ENCODE assay signal across 31 mouse cellular contexts in genomic region chrX:139333263-139333994, GRCm38 (mm10). TPM values are rescaled to one million over a fixed set of nuclear protein-coding genes. Genes with fewer than 3 reads are reported as not detected.
"Had no signal": no experiment of that assay in that cellular context is flagged by ENCODE, and none has a peak within 500 bp of the region (broad histone marks: within the 10 kb centered on the region; RNA-seq: fewer than 3 reads in every experiment).

Gene Trap1a (plus strand): TSS chrX:139333683.

- H3K9ac ChIP-seq: limb, embryonic 12.5 days; limb, embryonic 15.5 days; liver, embryonic 14.5 days; lung, embryonic 15.5 days; midbrain, embryonic 13.5 days; neural tube, embryonic 13.5 days had no signal

- H3K4me3 ChIP-seq: layer of hippocampus, adult 2 months; limb, embryonic 12.5 days; limb, embryonic 15.5 days; lung, embryonic 15.5 days; megakaryocyte, embryonic 14.5 days; midbrain, embryonic 10.5 days; midbrain, embryonic 13.5 days; myocyte; neural tube, embryonic 13.5 days had no signal

- H3K9me3 ChIP-seq: limb, embryonic 12.5 days; limb, embryonic 15.5 days; lung, embryonic 15.5 days; midbrain, embryonic 13.5 days; neural tube, embryonic 13.5 days had no signal

- H3K27ac ChIP-seq: kidney, postnatal 0 days; layer of hippocampus, adult 2 months; limb, embryonic 12.5 days; limb, embryonic 15.5 days; liver, embryonic 14.5 days; lung, embryonic 15.5 days; midbrain, embryonic 10.5 days; midbrain, embryonic 13.5 days; neural tube, embryonic 13.5 days had no signal

- DNase-seq: kidney, adult 2 months; kidney, postnatal 25 days; layer of hippocampus, adult 9-11 months; lung, adult 18-20 months; lung, postnatal 10 days; lung, postnatal 36 days; retina, postnatal 1 day; right cerebral cortex, postnatal 25 days; spleen, adult 18-20 months; thymus, adult 18-20 months; thymus, postnatal 14 days had no signal

- H3K4me1 ChIP-seq: limb, embryonic 12.5 days; limb, embryonic 15.5 days; lung, embryonic 15.5 days; megakaryocyte, embryonic 14.5 days; midbrain, embryonic 10.5 days; midbrain, embryonic 13.5 days; neural tube, embryonic 13.5 days had no signal

- H3K36me3 ChIP-seq: limb, embryonic 12.5 days; limb, embryonic 15.5 days; lung, embryonic 15.5 days; midbrain, embryonic 10.5 days; midbrain, embryonic 13.5 days; neural tube, embryonic 13.5 days had no signal

- H3K27me3 ChIP-seq: limb, embryonic 12.5 days; lung, embryonic 15.5 days; midbrain, embryonic 13.5 days had no signal

RNA-seq across cellular contexts. Expression of gene Trap1a, which starts in this region (rescaled TPM):
- total RNA-seq: layer of hippocampus, adult 2 months; layer of hippocampus, postnatal 25 days; left cerebral cortex, adult 18-20 months; left cerebral cortex, postnatal 36 days; monocyte, adult 5-6 weeks; neutrophil, adult 5-6 weeks had no signal
- polyA plus RNA-seq: kidney, adult 2 months; kidney, embryonic 14.5 days; kidney, postnatal 0 days; large intestine, adult 2 months; limb, embryonic 12.5 days; limb, embryonic 15.5 days; lung, embryonic 15.5 days; midbrain, embryonic 10.5 days; midbrain, embryonic 13.5 days; midbrain, embryonic 16.5 days; myocyte; neural tube, embryonic 13.5 days; stomach, embryonic 16.5 days had no signal
